Mouse (Mus musculus) lung, embryonic 15.5 days (tissue): ENCODE data around the gene Itpkc. TPM values are rescaled to one million over a fixed set of nuclear protein-coding genes. Genes with fewer than 3 reads are reported as not detected.

Experiments used
- ATAC-seq: fragments of 200-750 bp; cut with Nextera tagmentation; 2 replicates; pipeline ENCODE4 v1.8.0; 2017; ENCODE audit warnings: moderate number of reproducible peaks, borderline replicate concordance; ENCODE audit not compliant: low FRiP score, low TSS enrichment; ENCODE audit errors: extremely low read depth
- H3K27ac ChIP-seq: fragments of 300-500 bp; sonication (generic); 2 replicates; pipeline ENCODE4 v1.5.1; 2015; ENCODE audit warnings: moderate library complexity, mild to moderate bottlenecking, inconsistent platforms
- H3K27me3 ChIP-seq: fragments of 300-500 bp; sonication (generic); 2 replicates; pipeline ENCODE4 v1.6.1; 2015; ENCODE audit warnings: inconsistent platforms
- H3K36me3 ChIP-seq: fragments of 300-500 bp; sonication (generic); 2 replicates; pipeline ENCODE4 v1.6.1; 2015; ENCODE audit warnings: inconsistent platforms
- H3K4me1 ChIP-seq: fragments of 300-500 bp; sonication (generic); 2 replicates; pipeline ENCODE4 v1.6.1; 2015; ENCODE audit warnings: inconsistent platforms
- H3K4me2 ChIP-seq: fragments of 300-500 bp; sonication (generic); 2 replicates; pipeline ENCODE4 v1.6.1; 2015; ENCODE audit warnings: inconsistent platforms, mild to moderate bottlenecking, moderate library complexity
- H3K4me3 ChIP-seq: fragments of 300-500 bp; sonication (generic); 2 replicates; pipeline ENCODE4 v1.5.1; 2015; ENCODE audit warnings: mild to moderate bottlenecking, inconsistent platforms
- H3K9ac ChIP-seq: fragments of 300-500 bp; sonication (generic); 2 replicates; pipeline ENCODE4 v1.6.1; 2015; ENCODE audit warnings: inconsistent platforms
- H3K9me3 ChIP-seq: fragments of 300-500 bp; sonication (generic); 2 replicates; pipeline ENCODE4 v1.6.1; 2016; ENCODE audit warnings: inconsistent platforms
- WGBS: fragments of 180-500 bp; shearing (Covaris S2); methylation state at CpG from one replicate; pipeline ENCODE4 v1.1.7; 2015; 5-methylcytosine and 5-hydroxymethylcytosine counted together
- polyA plus RNA-seq: library from polyadenylated mRNA; unstranded; fragments of >200 nt; fragmentation: Nextera tagmentation; extraction: Ambion mirVana; gene quantifications from 2 replicates; pipeline ENCODE4 v1.2.1, GENCODE M21; 2015

The Itpkc gene
- polyA plus RNA-seq, 1 experiment from 2014 or later: 5.1 TPM

GRCm38 (mm10) chr7:27233300-27233699 lies 4.8 kb upstream of the Itpkc start:
- Histone ChIP-seq H3K9ac (peak overlapping the region; percentile 37), H3K27me3 (no peaks in the 10 kb centered on the region), H3K9me3 (no peaks in the 10 kb centered on the region), H3K27ac (peak overlapping the region; percentile 37), H3K4me2 (peak overlapping the region; percentile 61), H3K4me1 (peaks cover 25% of the 10 kb centered on the region), H3K4me3 (peak overlapping the region; percentile 63), H3K36me3 (peaks cover 8% of the 10 kb centered on the region)
- WGBS: 4% methylated on average over 6 of the region's 6 CpGs
- no peak for ATAC-seq

GRCm38 (mm10) chr7:27232781-27233281 lies 4.4 kb upstream of the Itpkc start, which contains the start of gene Coq8b:
Gene Coq8b (plus strand): TSS chr7:27233023.
- peaks cover 8% of the 10 kb centered on the region for H3K36me3 ChIP-seq
- peak; percentile 92 for ATAC-seq
- peak within 1 kb of the TSS; percentile 37 for H3K9ac ChIP-seq
- H3K27ac ChIP-seq: peak within 1 kb of the TSS; percentile 37
- peak within 1 kb of the TSS; percentile 61 for H3K4me2 ChIP-seq
- peak within 1 kb of the TSS; percentile 63 for H3K4me3 ChIP-seq
- H3K9me3 ChIP-seq: no peaks in the 10 kb centered on the region
- H3K4me1 ChIP-seq: peaks cover 25% of the 10 kb centered on the region
- WGBS: under 1% methylated on average over 25 of the region's 25 CpGs
- H3K27me3 ChIP-seq: no peaks in the 10 kb centered on the region

- no peaks in the 10 kb centered on the region for H3K9me3 ChIP-seq
- peaks cover 35% of the 10 kb centered on the region for H3K4me1 ChIP-seq
- H3K4me2 ChIP-seq: peak overlapping the region; percentile 61; the same call in 1 of the 2 replicates
- peaks cover 5% of the 10 kb centered on the region; the same call in 1 of the 2 replicates for H3K36me3 ChIP-seq
- WGBS: 65% methylated on average over 7 of the region's 7 CpGs
- peak overlapping the region; percentile 37; the same call in 1 of the 2 replicates for H3K27ac ChIP-seq
- no peak overlapping the region for H3K4me3 ChIP-seq
- no peak for ATAC-seq
- H3K27me3 ChIP-seq: no peaks in the 10 kb centered on the region
- H3K9ac ChIP-seq: no peak overlapping the region
These were observed 3.4 kb upstream of the Itpkc start for GRCm38 (mm10) chr7:27231693-27232331.

- H3K27ac ChIP-seq: no peak overlapping the region
- ATAC-seq: no peak
- H3K27me3 ChIP-seq: no peaks in the 10 kb centered on the region
- H3K4me2 ChIP-seq: no peak overlapping the region
- no peak overlapping the region for H3K4me3 ChIP-seq
- H3K9me3 ChIP-seq: no peaks in the 10 kb centered on the region
- WGBS: 68% methylated on average over 4 of the region's 4 CpGs
- H3K36me3 ChIP-seq: peaks cover under 1% of the 10 kb centered on the region; the same call in 1 of the 2 replicates
- peaks cover 45% of the 10 kb centered on the region for H3K4me1 ChIP-seq
- H3K9ac ChIP-seq: no peak overlapping the region
These were observed 2.3 kb upstream of the Itpkc start for GRCm38 (mm10) chr7:27230781-27231180.

- peak overlapping the region; percentile 80 for H3K4me3 ChIP-seq
- peak overlapping the region; percentile 87 for H3K27ac ChIP-seq
- H3K36me3 ChIP-seq: no peaks in the 10 kb centered on the region
- peaks cover 60% of the 10 kb centered on the region for H3K4me1 ChIP-seq
- H3K27me3 ChIP-seq: no peaks in the 10 kb centered on the region
- ATAC-seq: no peak
- H3K9ac ChIP-seq: peak overlapping the region; percentile 74
- WGBS: 12% methylated on average over 6 of the region's 6 CpGs
- no peaks in the 10 kb centered on the region for H3K9me3 ChIP-seq
- peak overlapping the region; percentile 83 for H3K4me2 ChIP-seq
These were observed 404 bp upstream of the Itpkc start for GRCm38 (mm10) chr7:27228865-27229264.

- H3K36me3 ChIP-seq: no peaks in the 10 kb centered on the region
- peaks cover 56% of the 10 kb centered on the region for H3K4me1 ChIP-seq
- WGBS: 3% methylated on average over 10 of the region's 10 CpGs
- H3K4me2 ChIP-seq: peak overlapping the region; percentile 83
- H3K9ac ChIP-seq: peak overlapping the region; percentile 74
- H3K4me3 ChIP-seq: peak overlapping the region; percentile 80
- H3K27ac ChIP-seq: peak overlapping the region; percentile 87
- H3K9me3 ChIP-seq: no peaks in the 10 kb centered on the region
- no peaks in the 10 kb centered on the region for H3K27me3 ChIP-seq
- ATAC-seq: no peak; the same call in 1 of the 2 replicates
These were observed 785 bp downstream of the Itpkc start for GRCm38 (mm10) chr7:27227676-27228075.

GRCm38 (mm10) chr7:27227276-27227675 lies 1.2 kb downstream of the Itpkc start:
- Histone ChIP-seq H3K36me3 (no peaks in the 10 kb centered on the region), H3K9me3 (no peaks in the 10 kb centered on the region), H3K4me2 (peak overlapping the region; percentile 83), H3K4me1 (peaks cover 52% of the 10 kb centered on the region), H3K4me3 (peak overlapping the region; percentile 80), H3K27ac (no peak overlapping the region), H3K9ac (peak overlapping the region; percentile 74), H3K27me3 (no peaks in the 10 kb centered on the region)
- WGBS: 19% methylated on average over 9 of the region's 9 CpGs
- no peak for ATAC-seq

- Histone ChIP-seq H3K36me3 (peaks cover 5% of the 10 kb centered on the region; the same call in 1 of the 2 replicates), H3K4me1 (peaks cover 47% of the 10 kb centered on the region), H3K27ac (no peak overlapping the region), H3K9me3 (no peaks in the 10 kb centered on the region), H3K9ac (peak overlapping the region; percentile 22; the same call in 1 of the 2 replicates), H3K4me2 (peak overlapping the region; percentile 83; the same call in 1 of the 2 replicates), H3K27me3 (no peaks in the 10 kb centered on the region), H3K4me3 (no peak overlapping the region)
- ATAC-seq: no peak
- WGBS: 66% methylated on average over 9 of the region's 11 CpGs
These were observed 3.4 kb downstream of the Itpkc start for GRCm38 (mm10) chr7:27224877-27225575.

GRCm38 (mm10) chr7:27222538-27222937 lies 5.9 kb downstream of the Itpkc start:
- WGBS: 62% methylated on average over 1 of the region's 1 CpGs
- Histone ChIP-seq H3K36me3 (peaks cover 20% of the 10 kb centered on the region), H3K4me1 (peaks cover 39% of the 10 kb centered on the region), H3K27me3 (no peaks in the 10 kb centered on the region), H3K4me3 (no peak overlapping the region), H3K27ac (no peak overlapping the region), H3K4me2 (no peak overlapping the region), H3K9ac (no peak overlapping the region), H3K9me3 (no peaks in the 10 kb centered on the region)
- no peak for ATAC-seq

GRCm38 (mm10) chr7:27221939-27222338 lies 6.5 kb downstream of the Itpkc start:
- ATAC-seq: no peak
- no peak overlapping the region for H3K4me2 ChIP-seq
- no peaks in the 10 kb centered on the region for H3K27me3 ChIP-seq
- no peak overlapping the region for H3K27ac ChIP-seq
- 69% methylated on average over 6 of the region's 6 CpGs for WGBS
- peaks cover 33% of the 10 kb centered on the region for H3K4me1 ChIP-seq
- peaks cover 20% of the 10 kb centered on the region for H3K36me3 ChIP-seq
- no peak overlapping the region for H3K4me3 ChIP-seq
- H3K9me3 ChIP-seq: no peaks in the 10 kb centered on the region
- H3K9ac ChIP-seq: no peak overlapping the region

GRCm38 (mm10) chr7:27219937-27220336 lies 8.5 kb downstream of the Itpkc start:
- 79% methylated on average over 11 of the region's 11 CpGs for WGBS
- Histone ChIP-seq H3K4me1 (peaks cover 13% of the 10 kb centered on the region), H3K27me3 (no peaks in the 10 kb centered on the region), H3K36me3 (peaks cover 26% of the 10 kb centered on the region), H3K9me3 (no peaks in the 10 kb centered on the region), H3K4me2 (no peak overlapping the region), H3K4me3 (no peak overlapping the region), H3K9ac (no peak overlapping the region), H3K27ac (no peak overlapping the region)
- no peak for ATAC-seq

- no peak overlapping the region for H3K27ac ChIP-seq
- WGBS: 81% methylated on average over 7 of the region's 7 CpGs
- H3K4me1 ChIP-seq: no peaks in the 10 kb centered on the region
- H3K36me3 ChIP-seq: peaks cover 36% of the 10 kb centered on the region
- no peak overlapping the region for H3K4me2 ChIP-seq
- no peak for ATAC-seq
- no peak overlapping the region for H3K9ac ChIP-seq
- no peaks in the 10 kb centered on the region for H3K9me3 ChIP-seq
- H3K27me3 ChIP-seq: no peaks in the 10 kb centered on the region
- H3K4me3 ChIP-seq: no peak overlapping the region
These were observed 9.9 kb downstream of the Itpkc start for GRCm38 (mm10) chr7:27218586-27218985.
